Mouse (Mus musculus): ENCODE measurements at regions not wholly inside any gene's neighbourhood (a gene's known extent, or its start where the extent isn't known, plus 50 kb on each side); places are given as distances from the start of the nearest gene placed in this dataset.

GRCm38 (mm10) chr9:43930037-43930404, 113.2 kb upstream of the Thy1 start:
- no peak overlapping the region for H3K4me3 ChIP-seq
- H3K9me3 ChIP-seq (replicated peaks) = peaks cover 14% of the 10 kb centered on the region
- no peak overlapping the region for H3K9ac ChIP-seq
- no peaks in the 10 kb centered on the region for H3K36me3 ChIP-seq
- peaks cover 49% of the 10 kb centered on the region for H3K27me3 ChIP-seq (replicated peaks)
- no peaks in the 10 kb centered on the region for H3K4me1 ChIP-seq (replicated peaks)
- ATAC-seq (ENCODE audit: insufficient number of reproducible peaks, low FRiP score) = no peak
- no peak overlapping the region for H3K27ac ChIP-seq (ENCODE audit: poor library complexity, severe bottlenecking)
- no peak overlapping the region for H3K4me2 ChIP-seq

GRCm38 (mm10) chr9:43930476-43930875, 112.7 kb upstream of the Thy1 start:
- no peak overlapping the region for H3K4me3 ChIP-seq
- peaks cover 52% of the 10 kb centered on the region for H3K27me3 ChIP-seq (replicated peaks)
- H3K9me3 ChIP-seq (replicated peaks) = peaks cover 14% of the 10 kb centered on the region
- H3K27ac ChIP-seq (ENCODE audit: poor library complexity, severe bottlenecking) = no peak overlapping the region
- no peaks in the 10 kb centered on the region for H3K4me1 ChIP-seq (replicated peaks)
- H3K36me3 ChIP-seq = no peaks in the 10 kb centered on the region
- no peak for ATAC-seq (ENCODE audit: insufficient number of reproducible peaks, low FRiP score)
- H3K4me2 ChIP-seq = no peak overlapping the region
- WGBS = 55% methylated on average over 3 of the region's 3 CpGs
- H3K9ac ChIP-seq = no peak overlapping the region

- Histone ChIP-seq H3K27ac (ENCODE audit: poor library complexity, severe bottlenecking) (no peak overlapping the region), H3K27me3 (replicated peaks) (peaks cover 67% of the 10 kb centered on the region), H3K4me1 (replicated peaks) (no peaks in the 10 kb centered on the region), H3K4me3 (no peak overlapping the region), H3K9me3 (replicated peaks) (no peaks in the 10 kb centered on the region), H3K4me2 (no peak overlapping the region), H3K9ac (no peak overlapping the region), H3K36me3 (no peaks in the 10 kb centered on the region)
- ATAC-seq (ENCODE audit: insufficient number of reproducible peaks, low FRiP score) = no peak
- 26% methylated on average over 18 of the region's 18 CpGs for WGBS
Observed at GRCm38 (mm10) chr9:43934012-43934690, 109.0 kb upstream of the Thy1 start.

- no peak for ATAC-seq (ENCODE audit: insufficient number of reproducible peaks, low FRiP score)
- WGBS = 13% methylated on average over 5 of the region's 5 CpGs
- Histone ChIP-seq H3K27me3 (replicated peaks) (peaks cover 61% of the 10 kb centered on the region), H3K36me3 (no peaks in the 10 kb centered on the region), H3K4me3 (no peak overlapping the region), H3K9ac (no peak overlapping the region), H3K4me1 (replicated peaks) (no peaks in the 10 kb centered on the region), H3K27ac (ENCODE audit: poor library complexity, severe bottlenecking) (no peak overlapping the region), H3K4me2 (no peak overlapping the region), H3K9me3 (replicated peaks) (no peaks in the 10 kb centered on the region)
Observed at GRCm38 (mm10) chr9:43934691-43935064, 108.5 kb upstream of the Thy1 start.

- no peaks in the 10 kb centered on the region for H3K9me3 ChIP-seq (replicated peaks)
- 64% methylated on average over 11 of the region's 11 CpGs for WGBS
- H3K4me1 ChIP-seq (replicated peaks) = peaks cover 20% of the 10 kb centered on the region
- H3K4me3 ChIP-seq = no peak overlapping the region
- no peak overlapping the region for H3K27ac ChIP-seq (ENCODE audit: poor library complexity, severe bottlenecking)
- peaks cover 33% of the 10 kb centered on the region for H3K27me3 ChIP-seq (replicated peaks)
- no peak for ATAC-seq (ENCODE audit: insufficient number of reproducible peaks, low FRiP score)
- H3K36me3 ChIP-seq = no peaks in the 10 kb centered on the region
- H3K4me2 ChIP-seq = no peak overlapping the region
- H3K9ac ChIP-seq = no peak overlapping the region
Observed at GRCm38 (mm10) chr9:43939336-43939735, 103.8 kb upstream of the Thy1 start.

- no peak overlapping the region for H3K4me2 ChIP-seq
- H3K27me3 ChIP-seq (replicated peaks) = peaks cover 12% of the 10 kb centered on the region; the same call in 1 of the 2 replicates
- no peak overlapping the region; the same call in 1 of the 2 replicates for H3K9ac ChIP-seq
- H3K4me3 ChIP-seq = no peak overlapping the region
- H3K4me1 ChIP-seq (replicated peaks) = peaks cover 44% of the 10 kb centered on the region
- no peak overlapping the region for H3K27ac ChIP-seq (ENCODE audit: poor library complexity, severe bottlenecking)
- no peaks in the 10 kb centered on the region for H3K36me3 ChIP-seq
- WGBS = 79% methylated on average over 5 of the region's 5 CpGs
- H3K9me3 ChIP-seq (replicated peaks) = no peaks in the 10 kb centered on the region
- ATAC-seq (ENCODE audit: insufficient number of reproducible peaks, low FRiP score) = no peak
Observed at GRCm38 (mm10) chr9:43942147-43942546, 101.0 kb upstream of the Thy1 start.

GRCm38 (mm10) chr9:43943522-43943921, 99.7 kb upstream of the Thy1 start:
- Histone ChIP-seq H3K9ac (no peak overlapping the region), H3K9me3 (replicated peaks) (no peaks in the 10 kb centered on the region)
- WGBS = 53% methylated on average over 6 of the region's 6 CpGs

GRCm38 (mm10) chr9:43944816-43945741, 98.1 kb upstream of the Thy1 start:
- no peak overlapping the region for H3K9ac ChIP-seq
- no peak overlapping the region for H3K4me3 ChIP-seq
- peak overlapping the region; percentile 23; the same call in 1 of the 2 replicates for H3K4me2 ChIP-seq
- no peaks in the 10 kb centered on the region for H3K36me3 ChIP-seq
- H3K27me3 ChIP-seq (replicated peaks) = peaks cover 8% of the 10 kb centered on the region; the same call in 1 of the 2 replicates
- no peaks in the 10 kb centered on the region for H3K9me3 ChIP-seq (replicated peaks)
- H3K4me1 ChIP-seq (replicated peaks) = peaks cover 44% of the 10 kb centered on the region
- WGBS = 39% methylated on average over 13 of the region's 13 CpGs
- H3K27ac ChIP-seq (ENCODE audit: poor library complexity, severe bottlenecking) = peak overlapping the region; percentile 86
- peak; percentile 77 for ATAC-seq (ENCODE audit: insufficient number of reproducible peaks, low FRiP score)

More at GRCm38 (mm10) chr9:43943522-43943921, 99.7 kb upstream of the Thy1 start:
- Histone ChIP-seq H3K27ac (ENCODE audit: poor library complexity, severe bottlenecking) (no peak overlapping the region), H3K4me3 (no peak overlapping the region), H3K36me3 (no peaks in the 10 kb centered on the region), H3K27me3 (replicated peaks) (peaks cover 8% of the 10 kb centered on the region; the same call in 1 of the 2 replicates), H3K4me1 (replicated peaks) (peaks cover 44% of the 10 kb centered on the region), H3K4me2 (no peak overlapping the region)
- no peak for ATAC-seq (ENCODE audit: insufficient number of reproducible peaks, low FRiP score)

GRCm38 (mm10) chr9:43945997-43946649, 97.1 kb upstream of the Thy1 start:
- H3K4me3 ChIP-seq = no peak overlapping the region
- peak overlapping the region; percentile 86 for H3K27ac ChIP-seq (ENCODE audit: poor library complexity, severe bottlenecking)
- no peaks in the 10 kb centered on the region for H3K36me3 ChIP-seq
- no peak for ATAC-seq (ENCODE audit: insufficient number of reproducible peaks, low FRiP score)
- H3K4me1 ChIP-seq (replicated peaks) = peaks cover 44% of the 10 kb centered on the region
- H3K27me3 ChIP-seq (replicated peaks) = peaks cover 8% of the 10 kb centered on the region; the same call in 1 of the 2 replicates
- H3K4me2 ChIP-seq = no peak overlapping the region
- H3K9me3 ChIP-seq (replicated peaks) = no peaks in the 10 kb centered on the region
- WGBS = 89% methylated on average over 13 of the region's 13 CpGs
- H3K9ac ChIP-seq = no peak overlapping the region

GRCm38 (mm10) chr9:43947089-43947488, 96.1 kb upstream of the Thy1 start:
- ATAC-seq (ENCODE audit: insufficient number of reproducible peaks, low FRiP score) = 0 out of 2 replicates have a peak, but pooled peaks have one; percentile 9
- 64% methylated on average over 5 of the region's 5 CpGs for WGBS
- no peaks in the 10 kb centered on the region for H3K9me3 ChIP-seq (replicated peaks)
- H3K36me3 ChIP-seq = no peaks in the 10 kb centered on the region
- no peak overlapping the region for H3K27ac ChIP-seq (ENCODE audit: poor library complexity, severe bottlenecking)
- H3K27me3 ChIP-seq (replicated peaks) = peaks cover 8% of the 10 kb centered on the region; the same call in 1 of the 2 replicates
- no peak overlapping the region for H3K4me2 ChIP-seq
- peaks cover 40% of the 10 kb centered on the region for H3K4me1 ChIP-seq (replicated peaks)
- H3K9ac ChIP-seq = no peak overlapping the region
- H3K4me3 ChIP-seq = no peak overlapping the region

All from heart, embryonic 12.5 days (tissue).